Mouse (Mus musculus): ENCODE data around the gene Ptges.

GRCm38 (mm10) chr2:30957511-30957910 lies 27.8 kb upstream of the Ptges start:
- TF ChIP-seq CTCF (IDR thresholded peaks at IDR 0.05; ENCODE audit: borderline replicate concordance, control insufficient read depth, extremely low read depth, insufficient read depth, low read length, poor library complexity) (no peak), POLR2A (IDR thresholded peaks at IDR 0.05; ENCODE audit: control insufficient read depth, extremely low read depth, insufficient read depth, low read length, poor library complexity) (no peak)

Measured in thymus, adult 2 months (tissue).